Mouse (Mus musculus) brain, embryonic 14.5 days (tissue): Measurements from ENCODE around the gene Pknox2.

Experiments
- CTCF ChIP-seq: fragments of 200-500 bp; IDR thresholded peaks from 2 replicates; pipeline ENCODE4 v1.5.1; 2012; ENCODE audit warnings: inconsistent platforms, mild to moderate bottlenecking, moderate library complexity, borderline replicate concordance; ENCODE audit not compliant: insufficient read depth, insufficient read length; ENCODE audit errors: extremely low read depth
- POLR2A ChIP-seq: fragments of 200-500 bp; IDR thresholded peaks from 2 replicates; pipeline ENCODE4 v1.6.1; 2012; ENCODE audit warnings: mild to moderate bottlenecking, inconsistent platforms, borderline replicate concordance; ENCODE audit not compliant: poor library complexity, insufficient read depth, insufficient read length, severe bottlenecking; ENCODE audit errors: extremely low read depth

DNA sequence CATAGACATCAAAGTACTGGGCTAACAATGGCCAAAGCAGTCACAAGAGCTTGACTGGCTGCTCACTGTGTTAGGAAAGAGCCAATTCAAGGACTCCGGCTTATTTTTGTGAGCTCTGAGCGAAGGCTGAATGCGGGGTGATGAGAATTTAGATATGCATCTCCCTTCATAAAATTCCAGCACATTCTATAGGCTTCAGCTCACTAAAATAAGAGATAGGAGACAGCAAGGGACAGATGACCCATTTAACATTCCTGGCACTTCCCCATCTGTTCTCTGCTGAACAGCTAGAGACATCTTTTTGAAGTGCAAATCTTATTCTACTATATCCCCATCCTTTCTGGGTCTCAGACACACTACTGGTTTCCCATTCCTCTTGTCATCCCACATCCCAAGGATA lies 147.8 kb downstream of the Pknox2 start:
- TF ChIP-seq POLR2A (no peak), CTCF (no peak)
